Mouse (Mus musculus) G1E (cell line): Measurements from ENCODE around the gene Kcnq1.

Source experiments
- CTCF ChIP-seq: IDR thresholded peaks from 2 replicates; pipeline ENCODE4 v1.5.1; 2012; ENCODE audit warnings: low read depth, low read length, inconsistent platforms, mixed read lengths
- GATA1 ChIP-seq: IDR thresholded peaks from 2 replicates; pipeline ENCODE4 v1.6.1; 2012; ENCODE audit warnings: borderline replicate concordance, low read length, inconsistent platforms, mixed read lengths

GRCm38 (mm10) chr7:143333604-143334003, 227.4 kb downstream of the Kcnq1 start:
- TF ChIP-seq CTCF (no peak), GATA1 (no peak)
